Mouse (Mus musculus): ENCODE data around the gene Pnkp.

DNA sequence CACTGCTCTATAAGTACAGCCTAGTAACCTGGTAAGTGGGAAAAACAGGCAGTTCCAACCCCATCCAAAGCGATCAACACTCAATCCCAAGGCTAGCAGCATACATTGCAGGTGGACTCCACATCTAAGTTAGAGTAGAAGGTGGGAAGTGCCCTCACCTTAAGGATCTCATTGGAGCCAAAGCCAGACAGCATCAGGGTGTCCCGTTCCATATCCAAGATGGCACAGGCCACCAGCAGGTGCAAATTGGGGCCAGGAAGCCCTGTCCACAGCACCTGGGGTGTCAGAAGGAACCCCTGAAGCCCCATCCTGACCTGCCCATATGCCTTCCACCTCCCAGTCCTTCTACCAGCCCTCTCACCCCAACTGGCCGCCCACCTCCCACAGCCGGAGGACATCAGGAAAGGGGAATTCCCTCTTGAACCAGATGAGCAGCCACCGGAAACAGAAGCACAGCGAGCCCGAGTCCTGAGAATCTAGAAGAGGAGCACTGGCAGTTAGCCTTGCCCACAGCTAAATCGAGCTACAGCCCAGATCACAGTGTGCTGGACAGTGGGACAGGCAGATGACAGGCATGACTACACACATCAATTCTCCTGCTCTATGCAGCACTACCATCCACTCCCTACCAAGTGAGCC, 15.0 kb upstream of the Pnkp start:
- no peak for TF ChIP-seq GATA1 (IDR thresholded peaks at IDR 0.05; ENCODE audit: borderline replicate concordance, low read length)
- no peak for TF ChIP-seq FLI1 (IDR thresholded peaks at IDR 0.05; ENCODE audit: low read length)
